Mouse (Mus musculus) heart, embryonic 14.5 days (tissue): ENCODE measurements around the gene Fgfr2. TPM values are rescaled to one million over a fixed set of nuclear protein-coding genes. Genes with fewer than 3 reads are reported as not detected.

ENCODE experiments used
- ATAC-seq: fragments of 200-750 bp; cut with Nextera tagmentation; 2 replicates; pipeline ENCODE4 v1.8.0; 2017; ENCODE audit warnings: low read depth, moderate TSS enrichment; ENCODE audit not compliant: insufficient number of reproducible peaks, insufficient read depth, low FRiP score
- H3K27ac ChIP-seq, 2 experiments: fragments of 200-500 bp in 1 of 2; fragments of 300-500 bp in 1 of 2; sonication (generic) in 1 of 2; replicated peaks in 1 of 2; 2 replicates each; pipeline ENCODE4 v1.5.1; 2012 to 2014; ENCODE audit warnings: low read depth in 2 of 2, low read length in 2 of 2, control low read depth in 1 of 2, mild to moderate bottlenecking in 1 of 2, mixed read lengths in 1 of 2; ENCODE audit not compliant: control insufficient read depth in 1 of 2, insufficient read depth in 1 of 2
- H3K27me3 ChIP-seq: fragments of 300-500 bp; sonication (generic); 2 replicates; pipeline ENCODE4 v1.6.1; 2014; ENCODE audit warnings: mild to moderate bottlenecking, low read length, control low read depth; ENCODE audit not compliant: control insufficient read depth, insufficient read depth
- H3K36me3 ChIP-seq: fragments of 300-500 bp; sonication (generic); 2 replicates; pipeline ENCODE4 v1.6.1; 2014; ENCODE audit warnings: mild to moderate bottlenecking, control low read depth, low read length, mixed read lengths; ENCODE audit not compliant: control insufficient read depth, insufficient read depth
- H3K4me1 ChIP-seq, 2 experiments: fragments of 200-500 bp in 1 of 2; fragments of 300-500 bp in 1 of 2; sonication (generic) in 1 of 2; 2 replicates each; pipeline ENCODE4 v1.6.1; 2012 to 2014; ENCODE audit warnings: low read length in 2 of 2, control low read depth in 1 of 2, mixed read lengths in 1 of 2; ENCODE audit not compliant: control insufficient read depth in 2 of 2, insufficient read depth in 2 of 2
- H3K4me2 ChIP-seq: fragments of 300-500 bp; sonication (generic); 2 replicates; pipeline ENCODE4 v1.6.1; 2014; ENCODE audit warnings: mild to moderate bottlenecking, low read length
- H3K4me3 ChIP-seq, 2 experiments: fragments of 200-500 bp in 1 of 2; fragments of 300-500 bp in 1 of 2; sonication (generic) in 1 of 2; 2 replicates each; pipeline ENCODE4 v1.5.1; 2012 to 2014; ENCODE audit warnings: low read length in 2 of 2, mild to moderate bottlenecking in 2 of 2, control low read depth in 1 of 2, low read depth in 1 of 2, moderate library complexity in 1 of 2; ENCODE audit not compliant: control insufficient read depth in 1 of 2, insufficient read depth in 1 of 2
- H3K9ac ChIP-seq: fragments of 300-500 bp; sonication (generic); 2 replicates; pipeline ENCODE4 v1.6.1; 2014; ENCODE audit warnings: mild to moderate bottlenecking, low read length
- H3K9me3 ChIP-seq: fragments of 300-500 bp; sonication (generic); 2 replicates; pipeline ENCODE4 v1.6.1; 2016; ENCODE audit warnings: low read length, control low read depth; ENCODE audit not compliant: control insufficient read depth
- WGBS: fragments of 180-500 bp; shearing (Covaris S2); extraction: QIAGEN DNeasy Blood & Tissue Kit; methylation state at CpG from one replicate; pipeline ENCODE4 v1.1.7; 2014; 5-methylcytosine and 5-hydroxymethylcytosine counted together
- polyA plus RNA-seq: library from polyadenylated mRNA; unstranded; fragments of >200 nt; fragmentation: Nextera tagmentation; extraction: Ambion mirVana; gene quantifications from 2 replicates; pipeline ENCODE4 v1.2.1, GENCODE M21; 2014

The Fgfr2 gene
- polyA plus RNA-seq, 1 experiment from 2014 or later = 22.4 TPM

DNA sequence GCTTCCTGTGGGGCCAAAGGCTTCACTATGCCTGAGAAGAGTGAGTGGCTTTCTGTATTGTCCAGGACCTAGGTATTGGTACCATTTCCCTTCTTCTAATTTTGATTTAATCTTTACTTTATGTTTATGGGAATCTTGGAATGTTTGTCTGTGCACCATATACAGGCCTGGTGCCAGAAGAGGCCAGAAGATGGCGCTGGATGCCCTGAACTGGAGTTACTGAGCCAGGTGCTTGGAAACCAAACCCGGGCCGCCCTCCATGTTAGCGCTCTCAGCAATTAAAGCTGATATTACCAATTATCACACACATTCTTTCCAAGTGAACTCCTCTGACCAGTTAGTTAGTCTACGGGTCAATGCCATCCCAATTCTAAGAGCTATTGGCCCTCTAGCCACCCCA lies 68.7 kb downstream of the Fgfr2 start:
- H3K27me3 ChIP-seq = no peaks in the 10 kb centered on the region
- H3K27ac ChIP-seq = no peak overlapping the region
- H3K36me3 ChIP-seq = peaks cover 17% of the 10 kb centered on the region; the same call in 1 of the 2 replicates
- H3K4me2 ChIP-seq = no peak overlapping the region
- WGBS = 94% methylated on average over 5 of the region's 5 CpGs
- no peak for ATAC-seq
- no peak overlapping the region for H3K9ac ChIP-seq
- H3K4me1 ChIP-seq = peaks cover 29 to 55% of the 10 kb centered on the region in 2 experiments
- no peak overlapping the region for H3K4me3 ChIP-seq
- no peaks in the 10 kb centered on the region for H3K9me3 ChIP-seq

- 85% methylated on average over 9 of the region's 9 CpGs for WGBS
- Histone ChIP-seq H3K4me1 (peaks cover 26 to 51% of the 10 kb centered on the region in 2 experiments), H3K4me2 (no peak overlapping the region), H3K9ac (no peak overlapping the region), H3K27me3 (no peaks in the 10 kb centered on the region), H3K4me3 (no peak overlapping the region), H3K36me3 (peaks cover 17% of the 10 kb centered on the region; the same call in 1 of the 2 replicates), H3K9me3 (no peaks in the 10 kb centered on the region), H3K27ac (no peak overlapping the region)
- ATAC-seq = no peak
Observed at GRCm38 (mm10) chr7:133053757-133054156, 69.4 kb downstream of the Fgfr2 start.

GRCm38 (mm10) chr7:133052819-133053218 lies 70.3 kb downstream of the Fgfr2 start:
- 56% methylated on average over 8 of the region's 8 CpGs for WGBS
- peak; percentile 46; the same call in 1 of the 2 replicates for ATAC-seq
- Histone ChIP-seq H3K36me3 (peaks cover 17% of the 10 kb centered on the region; the same call in 1 of the 2 replicates), H3K9me3 (no peaks in the 10 kb centered on the region), H3K27ac (peak overlapping the region; percentile 31 to 70; a peak in 3 of 4 replicates), H3K9ac (no peak overlapping the region), H3K27me3 (no peaks in the 10 kb centered on the region), H3K4me3 (no peak overlapping the region), H3K4me2 (no peak overlapping the region), H3K4me1 (peaks cover 24 to 51% of the 10 kb centered on the region in 2 experiments)

DNA sequence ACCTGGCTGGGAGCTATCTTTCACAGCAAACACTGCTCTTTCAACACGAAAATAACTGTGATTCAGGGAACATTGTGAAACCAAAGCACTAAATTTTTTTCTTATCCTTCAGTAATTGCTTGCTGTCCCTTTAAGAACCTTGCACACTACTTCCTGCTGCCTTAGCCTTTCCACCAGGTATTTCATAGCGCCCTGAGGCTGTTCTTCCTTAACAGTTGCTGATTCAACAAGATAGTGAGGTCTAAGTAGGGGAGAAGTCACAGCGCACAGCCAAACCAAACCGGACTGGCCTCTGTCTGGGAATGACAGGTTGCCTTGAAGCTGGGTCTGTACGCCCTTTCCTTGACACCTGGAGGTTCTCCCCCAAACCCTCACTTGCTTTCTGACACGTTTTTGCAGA lies 72.5 kb downstream of the Fgfr2 start:
- no peak overlapping the region for H3K9ac ChIP-seq
- no peak for ATAC-seq
- no peaks in the 10 kb centered on the region for H3K27me3 ChIP-seq
- peaks cover 22 to 47% of the 10 kb centered on the region in 2 experiments for H3K4me1 ChIP-seq
- H3K27ac ChIP-seq = no peak overlapping the region
- no peak overlapping the region for H3K4me3 ChIP-seq
- peaks cover 21% of the 10 kb centered on the region; the same call in 1 of the 2 replicates for H3K36me3 ChIP-seq
- 58% methylated on average over 6 of the region's 6 CpGs for WGBS
- no peaks in the 10 kb centered on the region for H3K9me3 ChIP-seq
- no peak overlapping the region for H3K4me2 ChIP-seq

GRCm38 (mm10) chr7:133048085-133048630 lies 75.0 kb downstream of the Fgfr2 start:
- H3K4me1 ChIP-seq = peaks cover 18 to 35% of the 10 kb centered on the region in 2 experiments
- H3K27ac ChIP-seq = no peak overlapping the region
- H3K36me3 ChIP-seq = peaks cover 25% of the 10 kb centered on the region
- no peaks in the 10 kb centered on the region for H3K9me3 ChIP-seq
- H3K4me3 ChIP-seq = no peak overlapping the region
- H3K9ac ChIP-seq = no peak overlapping the region
- 60% methylated on average over 3 of the region's 3 CpGs for WGBS
- no peaks in the 10 kb centered on the region for H3K27me3 ChIP-seq
- H3K4me2 ChIP-seq = no peak overlapping the region
- no peak for ATAC-seq

GRCm38 (mm10) chr7:133047287-133047686 lies 75.9 kb downstream of the Fgfr2 start:
- no peaks in the 10 kb centered on the region for H3K27me3 ChIP-seq
- ATAC-seq = no peak
- WGBS = 49% methylated on average over 4 of the region's 4 CpGs
- H3K4me1 ChIP-seq = peaks cover 16 to 31% of the 10 kb centered on the region in 2 experiments
- no peak overlapping the region for H3K4me2 ChIP-seq
- H3K36me3 ChIP-seq = peaks cover 23% of the 10 kb centered on the region
- no peaks in the 10 kb centered on the region for H3K9me3 ChIP-seq
- no peak overlapping the region for H3K27ac ChIP-seq
- H3K4me3 ChIP-seq = no peak overlapping the region
- H3K9ac ChIP-seq = no peak overlapping the region

DNA sequence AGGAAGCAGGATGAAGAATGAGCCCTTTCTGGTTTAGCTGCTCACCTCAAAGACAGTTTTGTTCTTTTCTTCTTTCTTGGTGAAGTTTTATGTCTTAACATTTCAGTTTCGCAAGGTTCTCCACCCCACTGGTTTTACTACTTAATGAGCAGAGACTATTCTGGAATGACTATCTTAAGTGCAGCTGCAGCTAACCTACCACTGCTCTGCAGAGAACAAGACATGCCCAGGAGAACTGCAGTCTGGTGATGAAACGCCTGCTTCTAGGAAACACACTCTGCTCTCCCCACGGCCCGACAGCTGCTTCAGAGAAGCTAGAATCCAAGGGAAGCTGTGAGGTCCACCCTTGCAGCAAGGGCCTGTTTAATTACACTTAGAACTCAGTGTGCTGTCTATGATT lies 78.4 kb downstream of the Fgfr2 start:
- H3K4me3 ChIP-seq = no peak overlapping the region
- no peak overlapping the region for H3K4me2 ChIP-seq
- 61% methylated on average over 4 of the region's 4 CpGs for WGBS
- H3K9me3 ChIP-seq = no peaks in the 10 kb centered on the region
- peaks cover 11% of the 10 kb centered on the region; the same call in 1 of the 2 replicates for H3K36me3 ChIP-seq
- H3K27me3 ChIP-seq = no peaks in the 10 kb centered on the region
- H3K4me1 ChIP-seq = peaks cover 40 to 49% of the 10 kb centered on the region in 2 experiments
- no peak overlapping the region for H3K9ac ChIP-seq
- ATAC-seq = no peak
- H3K27ac ChIP-seq = no peak overlapping the region

GRCm38 (mm10) chr7:133041784-133042183 lies 81.4 kb downstream of the Fgfr2 start:
- H3K4me1 ChIP-seq = peaks cover 43 to 54% of the 10 kb centered on the region in 2 experiments
- 59% methylated on average over 3 of the region's 3 CpGs for WGBS

More at GRCm38 (mm10) chr7:133041784-133042183, 81.4 kb downstream of the Fgfr2 start:
- H3K27ac ChIP-seq = peak overlapping the region; percentile 23 to 72; a peak in 2 of 4 replicates
- no peak overlapping the region for H3K4me2 ChIP-seq
- H3K9me3 ChIP-seq = no peaks in the 10 kb centered on the region
- H3K4me3 ChIP-seq = no peak overlapping the region
- peaks cover 11% of the 10 kb centered on the region; the same call in 1 of the 2 replicates for H3K36me3 ChIP-seq
- no peak overlapping the region for H3K9ac ChIP-seq
- H3K27me3 ChIP-seq = no peaks in the 10 kb centered on the region
- no peak for ATAC-seq
